Comparison of ENCODE assay signal across 10 mouse cellular contexts in genomic region chr1:133183141-133183925, GRCm38 (mm10). TPM values are rescaled to one million over a fixed set of nuclear protein-coding genes. Genes with fewer than 3 reads are reported as not detected.
A peak's percentile ranks its signal among the peaks of the same experiment; 100 is the strongest.
DNase-seq lines count a peak whose midpoint lies in the region; ATAC-seq lines count a peak whose summit lies in the region.
"Had no signal": no experiment of that assay in that cellular context is flagged by ENCODE, and none has a peak within 500 bp of the region (broad histone marks: within the 10 kb centered on the region; RNA-seq: fewer than 3 reads in every experiment).

No protein-coding gene starts in this region.

- peaks cover 18% of the 10 kb centered on the region; the same call in 1 of the 2 replicates for H3K27me3 ChIP-seq in heart, embryonic 16.5 days (ENCODE audit: control insufficient read depth, insufficient read depth, low read length)
- peaks cover 6% of the 10 kb centered on the region for H3K27me3 ChIP-seq in hindbrain, embryonic 12.5 days
- H3K27me3 ChIP-seq in midbrain, embryonic 16.5 days (ENCODE audit: control insufficient read depth, insufficient read depth, low read depth, low read length) = no peaks in the 10 kb centered on the region

- H3K4me3 ChIP-seq in heart, embryonic 16.5 days (ENCODE audit: low read length) = no peak overlapping the region; the same call in 1 of the 2 replicates
- peak overlapping the region; percentile 58 for H3K4me3 ChIP-seq in hindbrain, embryonic 12.5 days
- H3K4me3 ChIP-seq in midbrain, embryonic 16.5 days (ENCODE audit: low read depth, low read length) = peak overlapping the region; percentile 63

- no peaks in the 10 kb centered on the region for H3K9me3 ChIP-seq in heart, embryonic 16.5 days (replicated peaks; ENCODE audit: control insufficient read depth, low read length)
- no peaks in the 10 kb centered on the region for H3K9me3 ChIP-seq in hindbrain, embryonic 12.5 days (replicated peaks)
- no peaks in the 10 kb centered on the region for H3K9me3 ChIP-seq in midbrain, embryonic 16.5 days (replicated peaks; ENCODE audit: control insufficient read depth, low read length, poor library complexity, severe bottlenecking)

- 51% methylated on average over 16 of the region's 16 CpGs for WGBS in heart, embryonic 16.5 days
- WGBS in hindbrain, embryonic 12.5 days = 12% methylated on average over 16 of the region's 16 CpGs
- 3% methylated on average over 16 of the region's 16 CpGs for WGBS in midbrain, embryonic 16.5 days

- DNase-seq in heart, adult 8-10 months (ENCODE audit: low spot score) = no peak
- peak; percentile 73 for DNase-seq in embryo, embryonic 11 days
- DNase-seq in frontal cortex, postnatal 14 days (ENCODE audit: low spot score in 2 of 2) = no peak
- DNase-seq in yolk sac, embryonic 10.5 days (ENCODE audit: low spot score) = no peak
- no peak for DNase-seq in urinary bladder, postnatal 4 days (ENCODE audit: low spot score in 2 of 2)
- DNase-seq: adrenal gland, postnatal 36 days had no signal

- no peak for ATAC-seq in heart, embryonic 16.5 days (replicated peaks; ENCODE audit: extremely low read depth, insufficient read depth, low FRiP score)
- peak; percentile 18; the same call in 1 of the 2 replicates for ATAC-seq in hindbrain, embryonic 12.5 days (ENCODE audit: low FRiP score)
- peak; percentile 30 for ATAC-seq in midbrain, embryonic 16.5 days

- peak overlapping the region; percentile 91 for H3K4me2 ChIP-seq in heart, embryonic 16.5 days (ENCODE audit: low read depth, low read length)
- H3K4me2 ChIP-seq in hindbrain, embryonic 12.5 days (replicated peaks) = peak overlapping the region; percentile 75
- peak overlapping the region; percentile 97 for H3K4me2 ChIP-seq in midbrain, embryonic 16.5 days (ENCODE audit: low read length)

- peaks cover 24% of the 10 kb centered on the region for H3K4me1 ChIP-seq in heart, embryonic 16.5 days (ENCODE audit: control insufficient read depth, insufficient read depth, low read length)
- peaks cover 54% of the 10 kb centered on the region for H3K4me1 ChIP-seq in hindbrain, embryonic 12.5 days
- peaks cover 30% of the 10 kb centered on the region for H3K4me1 ChIP-seq in midbrain, embryonic 16.5 days (ENCODE audit: control insufficient read depth, insufficient read depth, low read length)

- H3K36me3 ChIP-seq in heart, embryonic 16.5 days (ENCODE audit: control insufficient read depth, insufficient read depth) = no peaks in the 10 kb centered on the region
- H3K36me3 ChIP-seq in hindbrain, embryonic 12.5 days = no peaks in the 10 kb centered on the region
- no peaks in the 10 kb centered on the region for H3K36me3 ChIP-seq in midbrain, embryonic 16.5 days (ENCODE audit: control insufficient read depth, insufficient read depth, low read length)

- H3K9ac ChIP-seq in heart, embryonic 16.5 days (ENCODE audit: low read length) = no peak overlapping the region
- H3K9ac ChIP-seq in hindbrain, embryonic 12.5 days = peak overlapping the region; percentile 75
- H3K9ac ChIP-seq in midbrain, embryonic 16.5 days (ENCODE audit: low read depth, low read length) = peak overlapping the region; percentile 71

- H3K27ac ChIP-seq in heart, embryonic 16.5 days (ENCODE audit: low read length) = no peak overlapping the region
- peak overlapping the region; percentile 97 for H3K27ac ChIP-seq in hindbrain, embryonic 12.5 days
- H3K27ac ChIP-seq in midbrain, embryonic 16.5 days (ENCODE audit: low read length) = peak overlapping the region; percentile 91

RNA-seq across cellular contexts. Expression of gene Plekha6, which starts 19.3 kb away (rescaled TPM):
- 12.3 and 14.0 TPM in 2 replicates for polyA plus RNA-seq in heart, embryonic 16.5 days (2015; fragmentation: Nextera tagmentation; extraction: Ambion mirVana)
- 10 to 100 TPM; 55.8 to 74.3 (median 66.5) TPM for total RNA-seq in heart, adult 8-10 months (2022)
- 25.8 and 29.1 TPM in 2 replicates for polyA plus RNA-seq in hindbrain, embryonic 12.5 days (2016; fragmentation: Nextera tagmentation; extraction: Ambion mirVana)
- polyA plus RNA-seq in midbrain, embryonic 16.5 days (2015; fragmentation: Nextera tagmentation; extraction: Ambion mirVana) = 17.3 and 22.2 TPM in 2 replicates
- total RNA-seq: CH12.LX had no signal

RNA-seq across cellular contexts. Expression of gene Ppp1r15b, which starts 52.4 kb away (rescaled TPM):
- 22.3 and 25.1 TPM in 2 replicates for polyA plus RNA-seq in heart, embryonic 16.5 days (2015; fragmentation: Nextera tagmentation; extraction: Ambion mirVana)
- 10 to 100 TPM; 20.8 to 24.3 (median 21.7) TPM for total RNA-seq in heart, adult 8-10 months (2022)
- 49.1 and 53.4 TPM in 2 replicates for polyA plus RNA-seq in hindbrain, embryonic 12.5 days (2016; fragmentation: Nextera tagmentation; extraction: Ambion mirVana)
- 27.7 and 30.7 TPM in 2 replicates for polyA plus RNA-seq in midbrain, embryonic 16.5 days (2015; fragmentation: Nextera tagmentation; extraction: Ambion mirVana)
